Mouse (Mus musculus) cortical plate, adult 2 months (tissue): Measurements from ENCODE around the gene Mfsd12. TPM values are rescaled to one million over a fixed set of nuclear protein-coding genes. Genes with fewer than 3 reads are reported as not detected.
A peak's percentile ranks its signal among the peaks of the same experiment; 100 is the strongest.

Source experiments
- H3K27ac ChIP-seq: fragments of 200-500 bp; 2 replicates; pipeline ENCODE4 v1.5.1; 2012; ENCODE audit warnings: low read length, control low read depth, inconsistent platforms; ENCODE audit not compliant: insufficient read depth
- H3K4me1 ChIP-seq: fragments of 200-500 bp; 2 replicates; pipeline ENCODE4 v1.6.1; 2011; ENCODE audit warnings: low read length; ENCODE audit not compliant: control insufficient read depth, insufficient read depth
- H3K4me3 ChIP-seq: fragments of 200-500 bp; 2 replicates; pipeline ENCODE4 v1.5.1; 2011; ENCODE audit warnings: mild to moderate bottlenecking, low read length, control low read depth; ENCODE audit not compliant: insufficient read depth
- CTCF ChIP-seq: fragments of 200-500 bp; IDR thresholded peaks from 2 replicates; pipeline ENCODE4 v1.5.1; 2011; ENCODE audit warnings: mild to moderate bottlenecking, control low read depth, low read length; ENCODE audit not compliant: insufficient read depth; ENCODE audit errors: extremely low read depth
- POLR2A ChIP-seq: fragments of 200-500 bp; IDR thresholded peaks from 2 replicates; pipeline ENCODE4 v1.6.1; 2011; ENCODE audit warnings: mild to moderate bottlenecking, low read length, control low read depth; ENCODE audit not compliant: insufficient read depth; ENCODE audit errors: extremely low read depth
- polyA plus RNA-seq: library from polyadenylated mRNA; depleted of rRNA; stranded (reverse); fragments of >200 nt; gene quantifications from 2 replicates; pipeline ENCODE4 v1.2.3, GENCODE M21; 2012

The Mfsd12 gene
- polyA plus RNA-seq, 1 experiment = 30.1 TPM

DNA sequence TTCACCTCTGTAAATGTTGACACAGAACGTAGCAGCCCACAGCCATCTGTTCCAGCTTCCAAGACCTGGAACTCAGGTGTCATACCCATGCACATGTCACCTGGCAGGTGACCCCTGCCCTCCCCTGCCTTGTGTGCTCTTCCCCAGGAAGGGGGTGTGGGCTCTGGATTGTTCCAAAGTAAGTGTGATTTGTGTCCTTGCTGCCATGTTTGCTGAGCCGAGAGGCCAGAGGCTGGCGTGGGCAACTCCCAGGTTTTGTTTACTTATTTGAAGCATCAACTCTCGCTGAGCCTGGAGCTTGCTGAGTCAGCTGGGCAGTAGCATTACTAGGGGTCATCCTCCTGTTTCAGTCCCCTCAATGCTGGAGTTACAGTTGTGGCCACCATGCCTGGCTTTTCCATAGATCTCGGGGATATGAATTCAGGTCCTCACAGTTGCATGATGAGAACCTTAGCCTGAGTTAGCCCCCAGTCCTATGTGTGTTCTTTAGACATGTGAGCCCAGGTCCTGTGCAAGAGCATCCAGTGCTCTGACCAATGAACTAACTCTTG is 31.3 kb downstream of the Mfsd12 start, which contains the start of gene Gm48552:
TSS of gene Gm48552 (plus strand) at position 501 of the 551 bp plus-strand sequence.
- no peak within 1 kb of the TSS for H3K4me3 ChIP-seq
- H3K27ac ChIP-seq = no peak within 1 kb of the TSS
- H3K4me1 ChIP-seq = peaks cover 5% of the 10 kb centered on the region
- no peak for TF ChIP-seq POLR2A
- TF ChIP-seq CTCF = no peak

DNA sequence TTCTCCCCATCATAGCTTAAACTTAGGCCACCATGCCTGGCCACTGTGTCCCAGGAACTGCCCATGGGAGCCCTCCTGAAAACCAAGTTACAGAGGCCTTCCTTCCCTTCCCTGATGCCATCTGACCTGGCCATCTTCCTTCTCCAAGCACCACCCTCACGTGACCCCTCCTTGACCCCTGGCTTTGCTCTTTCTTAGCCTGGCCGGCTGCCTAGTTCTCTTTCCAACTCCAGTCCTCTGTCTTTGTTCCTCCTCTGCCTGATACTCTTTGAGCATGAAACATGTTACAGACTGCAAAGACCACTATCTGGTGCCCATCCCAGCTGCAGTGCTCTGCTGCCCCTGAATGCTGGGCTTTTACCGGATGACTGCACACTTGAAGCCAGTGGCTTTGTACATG is 32.1 kb downstream of the Mfsd12 start:
- Histone ChIP-seq H3K27ac (no peak overlapping the region), H3K4me1 (peaks cover 8% of the 10 kb centered on the region), H3K4me3 (no peak overlapping the region)
- no peak for TF ChIP-seq CTCF
- TF ChIP-seq POLR2A = no peak

DNA sequence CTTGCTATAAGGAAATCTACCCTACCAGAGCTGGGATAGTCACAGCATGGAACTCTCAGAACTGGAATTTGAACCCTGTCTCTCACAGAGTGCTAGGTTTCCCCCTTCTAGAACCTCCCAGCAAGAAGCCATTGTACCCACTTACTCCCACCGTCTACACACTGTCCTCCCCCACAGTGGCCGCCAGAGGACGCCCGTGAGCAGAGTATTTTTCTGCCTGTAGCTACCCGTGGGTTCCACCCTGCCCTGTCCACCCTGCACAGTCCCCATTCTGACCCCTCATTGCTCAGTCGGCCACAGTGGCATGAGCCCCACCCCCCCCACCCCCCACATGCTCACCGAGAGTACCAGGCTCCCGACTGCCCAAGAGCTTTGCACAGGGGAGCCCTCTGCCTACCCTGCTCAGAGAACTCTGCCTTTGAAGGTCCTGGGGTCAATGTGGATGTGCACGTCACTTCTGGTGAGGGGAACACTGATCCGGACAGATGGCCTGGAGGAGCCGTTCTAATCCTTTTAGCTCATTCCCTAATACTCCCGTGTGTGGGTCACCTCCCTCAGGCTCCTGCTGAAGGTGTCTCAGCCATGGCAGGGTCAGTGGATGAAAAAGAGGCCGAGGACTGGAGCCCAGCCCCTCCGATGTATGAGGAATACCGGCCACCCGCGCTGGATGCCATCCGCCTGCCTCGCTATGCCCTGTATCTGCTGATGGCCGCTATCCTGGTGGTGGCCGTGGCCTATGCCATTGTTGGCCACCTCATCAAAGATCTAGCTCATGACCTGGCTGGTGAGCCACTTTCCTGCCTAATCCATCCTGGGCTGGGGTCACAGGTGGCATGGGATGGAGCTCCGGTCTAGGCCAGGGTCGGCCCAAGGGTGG is 32.7 kb downstream of the Mfsd12 start:
- H3K27ac ChIP-seq = no peak overlapping the region
- H3K4me1 ChIP-seq = peaks cover 8% of the 10 kb centered on the region
- H3K4me3 ChIP-seq = no peak overlapping the region
- TF ChIP-seq POLR2A (no peak), CTCF (peak; percentile 88)

DNA sequence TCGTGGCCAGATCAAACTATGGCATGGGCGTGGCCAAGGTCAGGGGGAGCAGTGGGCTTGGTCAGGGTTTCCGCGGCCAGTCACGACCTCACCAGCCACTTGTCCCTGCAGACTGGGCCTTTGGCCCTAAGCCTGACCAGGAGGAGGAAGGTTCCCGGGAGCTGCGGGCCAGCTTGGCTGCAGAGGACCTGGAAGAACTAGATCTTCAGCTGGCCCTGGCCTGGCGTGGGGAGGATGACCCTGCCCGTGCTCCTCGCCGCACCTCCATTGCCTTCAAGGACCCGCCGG is 33.3 kb downstream of the Mfsd12 start:
- Histone ChIP-seq H3K27ac (no peak overlapping the region), H3K4me1 (peaks cover 4% of the 10 kb centered on the region; the same call in 1 of the 2 replicates), H3K4me3 (no peak overlapping the region)
- TF ChIP-seq POLR2A (no peak), CTCF (no peak)

DNA sequence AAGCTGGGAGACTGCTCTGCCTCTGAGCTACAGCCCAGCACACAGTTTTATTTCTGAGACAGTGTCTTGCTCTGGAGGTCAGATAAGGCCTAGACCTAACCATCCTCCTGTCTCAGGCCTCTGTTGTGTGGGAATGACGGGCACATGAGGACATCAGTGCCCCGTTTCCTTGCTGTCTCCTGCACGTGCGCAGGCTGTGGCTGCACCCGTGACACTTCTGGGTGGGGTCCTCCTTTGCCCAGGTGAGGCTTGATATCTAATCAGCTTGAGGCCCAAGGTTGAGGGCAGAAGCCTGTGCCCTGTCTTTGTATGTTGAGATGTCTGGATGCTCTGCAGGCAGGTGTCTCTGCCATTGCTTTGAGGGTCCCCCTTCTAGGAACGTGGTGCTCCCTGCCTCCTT is 35.0 kb downstream of the Mfsd12 start:
- peaks cover 4% of the 10 kb centered on the region; the same call in 1 of the 2 replicates for H3K4me1 ChIP-seq
- no peak overlapping the region for H3K4me3 ChIP-seq
- H3K27ac ChIP-seq = no peak overlapping the region
- TF ChIP-seq POLR2A = no peak
- TF ChIP-seq CTCF = no peak

DNA sequence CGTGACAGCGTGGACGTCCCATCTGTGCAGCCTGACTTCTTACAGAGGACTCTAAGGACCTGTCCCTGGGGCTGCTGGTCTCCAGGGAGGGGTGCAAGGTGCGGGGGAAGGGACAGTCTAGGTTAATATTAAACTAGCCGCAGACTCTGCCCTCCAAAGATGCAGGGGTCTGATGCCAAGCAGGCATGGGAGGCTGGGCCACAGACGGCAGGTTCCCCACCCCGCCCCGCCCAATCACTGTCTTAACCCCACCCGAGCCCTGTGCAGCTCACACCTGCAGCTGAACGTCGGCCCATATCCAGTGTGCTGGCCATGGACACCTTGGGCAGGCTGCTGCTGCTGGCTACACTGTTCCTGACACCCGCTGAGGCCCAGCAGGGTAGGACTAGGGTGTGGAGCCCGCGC is 35.5 kb downstream of the Mfsd12 start, which contains the start of gene Smim24:
TSS of gene Smim24 (plus strand) at position 271 of the 405 bp plus-strand sequence.
- Histone ChIP-seq H3K4me3 (peak within 1 kb of the TSS; percentile 5; the same call in 1 of the 2 replicates), H3K27ac (no peak within 1 kb of the TSS), H3K4me1 (peaks cover 4% of the 10 kb centered on the region; the same call in 1 of the 2 replicates)
- TF ChIP-seq POLR2A (no peak), CTCF (no peak)

DNA sequence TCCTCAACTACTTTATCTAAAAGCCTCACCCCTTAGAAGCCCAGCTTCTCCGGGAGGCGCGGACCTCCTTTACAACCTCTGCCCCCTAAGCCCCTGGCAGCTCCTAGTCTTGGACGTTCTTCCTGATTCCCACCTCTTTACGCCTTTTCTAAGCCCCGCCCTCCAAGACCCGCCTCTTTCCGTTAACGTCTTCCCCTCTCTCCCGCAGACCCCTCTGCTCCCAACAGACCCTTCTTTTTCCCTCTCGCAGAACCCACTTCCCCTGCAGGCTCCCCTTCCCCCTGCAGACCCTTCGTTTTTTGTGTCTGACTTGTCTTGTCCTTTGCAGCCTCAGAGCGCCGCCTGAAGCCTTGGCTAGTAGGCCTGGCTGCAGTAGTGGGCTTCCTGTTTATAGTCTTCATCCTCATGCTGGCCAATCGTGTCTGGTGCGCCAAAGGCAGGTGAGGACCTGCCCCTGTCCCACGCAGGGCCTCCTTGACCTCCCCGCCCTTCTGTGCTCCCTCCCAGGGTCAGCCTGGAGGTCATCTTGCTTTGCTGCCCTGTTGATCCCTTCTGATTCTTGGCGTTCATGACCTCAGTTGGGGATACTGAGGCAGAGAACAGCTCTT is 36.3 kb downstream of the Mfsd12 start:
- TF ChIP-seq CTCF = no peak
- TF ChIP-seq POLR2A = no peak
- H3K4me3 ChIP-seq = peak overlapping the region; percentile 5; the same call in 1 of the 2 replicates
- H3K27ac ChIP-seq = no peak overlapping the region
- H3K4me1 ChIP-seq = peaks cover 4% of the 10 kb centered on the region; the same call in 1 of the 2 replicates

DNA sequence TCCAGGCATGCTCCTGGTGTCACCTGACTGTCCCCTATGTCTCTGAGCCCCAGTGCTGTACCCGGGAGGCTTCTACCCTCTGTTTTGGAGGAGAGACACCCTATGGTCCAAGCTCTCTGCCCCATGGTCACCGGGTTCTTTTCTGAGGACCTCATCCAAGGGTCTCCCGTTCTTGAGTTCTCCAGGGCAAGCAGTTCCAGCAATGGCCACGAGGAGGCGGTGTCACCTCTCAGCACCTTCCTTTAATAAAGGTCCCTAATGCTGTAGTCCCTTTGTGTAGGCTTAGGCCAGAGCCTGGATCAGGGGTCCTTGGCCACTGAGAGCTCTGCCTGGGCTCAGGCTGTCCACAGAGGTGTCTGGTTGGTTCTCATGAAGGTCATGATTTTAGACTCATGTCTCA is 37.8 kb downstream of the Mfsd12 start:
- Histone ChIP-seq H3K4me1 (peaks cover 4% of the 10 kb centered on the region; the same call in 1 of the 2 replicates), H3K4me3 (no peak overlapping the region), H3K27ac (no peak overlapping the region)
- TF ChIP-seq CTCF = peak; percentile 80
- TF ChIP-seq POLR2A = no peak

DNA sequence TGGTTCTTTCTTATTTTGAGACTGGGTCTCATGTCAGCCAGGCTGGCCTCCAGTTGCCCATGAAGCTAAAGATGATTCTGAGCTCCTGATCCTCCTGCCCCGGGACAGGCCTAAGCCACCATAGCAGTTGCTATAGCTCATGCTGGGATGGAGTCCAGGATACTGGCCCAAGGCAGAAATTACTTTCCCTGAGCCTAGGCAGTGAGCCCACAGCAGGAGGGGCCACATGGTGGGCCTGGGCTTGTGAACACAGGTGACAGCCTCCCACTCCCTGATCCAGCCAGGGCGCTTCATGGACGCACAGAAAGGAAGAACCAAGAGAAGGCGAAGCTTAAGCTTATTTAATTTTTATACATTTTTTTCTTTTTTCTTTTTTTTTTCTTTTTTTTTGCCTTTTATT is 38.6 kb downstream of the Mfsd12 start:
- no peak overlapping the region for H3K27ac ChIP-seq
- no peak for TF ChIP-seq CTCF
- TF ChIP-seq POLR2A = no peak
- H3K4me1 ChIP-seq = peaks cover 4% of the 10 kb centered on the region; the same call in 1 of the 2 replicates

More for the DNA sequence above, 38.6 kb downstream of the Mfsd12 start:
- H3K4me3 ChIP-seq = no peak overlapping the region
